ENCODE assay signal across 28 mouse cellular contexts in genomic region chr1:106092909-106093557, GRCm38 (mm10).
"Had no signal": no experiment of that assay in that cellular context is flagged by ENCODE, and none has a peak within 500 bp of the region (broad histone marks: within the 10 kb centered on the region; RNA-seq: fewer than 3 reads in every experiment).

No protein-coding gene starts in this region.

- H3K9me3 ChIP-seq: limb, embryonic 10.5 days; limb, embryonic 12.5 days; limb, embryonic 13.5 days; limb, embryonic 15.5 days; liver, embryonic 12.5 days; liver, embryonic 13.5 days; liver, embryonic 15.5 days; lung, embryonic 15.5 days; megakaryocyte, embryonic 14.5 days; midbrain, embryonic 10.5 days; midbrain, embryonic 12.5 days; midbrain, embryonic 13.5 days; midbrain, embryonic 15.5 days; neural tube, embryonic 12.5 days; neural tube, embryonic 13.5 days had no signal

- ATAC-seq: liver, embryonic 12.5 days; liver, postnatal 0 days; midbrain, embryonic 13.5 days; midbrain, embryonic 15.5 days; midbrain, embryonic 16.5 days had no signal

- H3K36me3 ChIP-seq: limb, embryonic 10.5 days; limb, embryonic 12.5 days; limb, embryonic 13.5 days; limb, embryonic 15.5 days; liver, embryonic 12.5 days; liver, embryonic 13.5 days; liver, embryonic 15.5 days; lung, embryonic 15.5 days; midbrain, embryonic 10.5 days; midbrain, embryonic 12.5 days; midbrain, embryonic 13.5 days; midbrain, embryonic 15.5 days; neural tube, embryonic 12.5 days; neural tube, embryonic 13.5 days had no signal

- H3K4me3 ChIP-seq: limb, embryonic 10.5 days; limb, embryonic 12.5 days; limb, embryonic 13.5 days; limb, embryonic 15.5 days; liver, embryonic 12.5 days; liver, embryonic 13.5 days; liver, embryonic 15.5 days; lung, embryonic 15.5 days; megakaryocyte, embryonic 14.5 days; midbrain, embryonic 10.5 days; midbrain, embryonic 12.5 days; midbrain, embryonic 13.5 days; midbrain, embryonic 15.5 days; myocyte; neural tube, embryonic 12.5 days; neural tube, embryonic 13.5 days had no signal

- H3K27ac ChIP-seq: limb, embryonic 10.5 days; limb, embryonic 12.5 days; limb, embryonic 13.5 days; limb, embryonic 15.5 days; liver, embryonic 12.5 days; liver, embryonic 13.5 days; liver, embryonic 14.5 days; liver, embryonic 15.5 days; lung, embryonic 15.5 days; macrophage; midbrain, embryonic 10.5 days; midbrain, embryonic 12.5 days; midbrain, embryonic 13.5 days; midbrain, embryonic 15.5 days; neural tube, embryonic 12.5 days; neural tube, embryonic 13.5 days had no signal

- DNase-seq: left cerebral cortex, postnatal 4 days; liver; liver, embryonic 13.5 days; liver, postnatal 0 days; lung, adult 2 months; lung, embryonic 14.5 days; lung, postnatal 4 days; midbrain, embryonic 14.5 days had no signal

- H3K9ac ChIP-seq: limb, embryonic 12.5 days; limb, embryonic 13.5 days; limb, embryonic 15.5 days; liver, embryonic 12.5 days; liver, embryonic 13.5 days; liver, embryonic 14.5 days; liver, embryonic 15.5 days; liver, postnatal 0 days; lung, embryonic 14.5 days; lung, embryonic 15.5 days; midbrain, embryonic 12.5 days; midbrain, embryonic 13.5 days; midbrain, embryonic 15.5 days; neural tube, embryonic 12.5 days; neural tube, embryonic 13.5 days had no signal

- H3K4me1 ChIP-seq: limb, embryonic 10.5 days; limb, embryonic 12.5 days; limb, embryonic 13.5 days; limb, embryonic 15.5 days; liver, embryonic 12.5 days; liver, embryonic 13.5 days; liver, embryonic 15.5 days; lung, embryonic 15.5 days; megakaryocyte, embryonic 14.5 days had no signal

- H3K27me3 ChIP-seq: limb, embryonic 12.5 days; limb, embryonic 13.5 days; limb, embryonic 15.5 days; liver, embryonic 12.5 days; liver, embryonic 13.5 days; liver, embryonic 15.5 days; lung, embryonic 15.5 days; midbrain, embryonic 12.5 days; midbrain, embryonic 13.5 days; midbrain, embryonic 15.5 days; neural tube, embryonic 12.5 days; neural tube, embryonic 13.5 days had no signal

- H3K4me2 ChIP-seq: limb, embryonic 12.5 days; limb, embryonic 13.5 days; limb, embryonic 15.5 days; liver, embryonic 11.5 days; liver, embryonic 12.5 days; liver, embryonic 13.5 days; liver, embryonic 15.5 days; lung, embryonic 14.5 days; lung, embryonic 15.5 days; midbrain, embryonic 11.5 days; midbrain, embryonic 12.5 days; midbrain, embryonic 13.5 days; midbrain, embryonic 15.5 days; neural tube, embryonic 12.5 days; neural tube, embryonic 13.5 days had no signal
